Mouse (Mus musculus): ENCODE data around the gene Col4a2. TPM values are rescaled to one million over a fixed set of nuclear protein-coding genes. Genes with fewer than 3 reads are reported as not detected.

Col4a2 gene
- polyA plus RNA-seq, 1 experiment from 2014 or later, result 47.2 TPM

DNA sequence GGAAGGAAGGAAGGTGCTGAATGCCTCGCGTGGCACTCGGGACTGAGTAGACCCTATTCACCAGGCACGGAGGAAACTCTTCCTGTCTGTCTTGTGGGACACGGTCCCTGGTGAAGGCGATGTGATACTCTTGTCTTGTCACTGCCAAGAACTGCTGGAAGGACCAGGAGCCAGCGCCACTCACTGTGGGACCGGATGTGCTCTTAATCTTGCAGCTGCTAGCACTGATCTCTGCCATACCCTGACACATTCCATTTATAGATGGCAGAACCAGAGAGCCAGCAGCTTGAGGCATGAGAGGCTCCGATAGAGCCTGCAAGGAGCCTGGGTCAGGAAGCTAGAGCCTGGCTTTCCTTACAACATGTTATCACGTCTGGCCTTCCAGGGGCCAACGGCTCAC, 36.0 kb downstream of the Col4a2 start:
- DNase-seq (ENCODE audit: low spot score) (no peak), ATAC-seq (ENCODE audit: low FRiP score, low TSS enrichment) (no peak)
- WGBS, result 76% methylated on average over 11 of the region's 11 CpGs
- TF ChIP-seq EP300 (optimal IDR thresholded peaks at IDR 0.05) (no peak), CTCF (IDR thresholded peaks at IDR 0.05; ENCODE audit: low read depth) (no peak)
- H3K4me2 ChIP-seq (replicated peaks; ENCODE audit: low read depth), result no peak overlapping the region
- no peaks in the 10 kb centered on the region for H3K36me3 ChIP-seq (ENCODE audit: control insufficient read depth, insufficient read depth, low read length)
- 0 out of 2 replicates have a peak, but pooled peaks cover 3% of the 10 kb centered on the region for H3K4me1 ChIP-seq (replicated peaks; ENCODE audit: control insufficient read depth, insufficient read depth)
- no peak overlapping the region for H3K4me3 ChIP-seq (ENCODE audit: low read depth, low read length)
- H3K27me3 ChIP-seq (ENCODE audit: control insufficient read depth, insufficient read depth, low read length), result no peaks in the 10 kb centered on the region
- H3K27ac ChIP-seq (replicated peaks), result peak overlapping the region; percentile 35
- H3K9ac ChIP-seq (ENCODE audit: low read length), result no peak overlapping the region
- no peaks in the 10 kb centered on the region for H3K9me3 ChIP-seq (ENCODE audit: control insufficient read depth, low read length)

DNA sequence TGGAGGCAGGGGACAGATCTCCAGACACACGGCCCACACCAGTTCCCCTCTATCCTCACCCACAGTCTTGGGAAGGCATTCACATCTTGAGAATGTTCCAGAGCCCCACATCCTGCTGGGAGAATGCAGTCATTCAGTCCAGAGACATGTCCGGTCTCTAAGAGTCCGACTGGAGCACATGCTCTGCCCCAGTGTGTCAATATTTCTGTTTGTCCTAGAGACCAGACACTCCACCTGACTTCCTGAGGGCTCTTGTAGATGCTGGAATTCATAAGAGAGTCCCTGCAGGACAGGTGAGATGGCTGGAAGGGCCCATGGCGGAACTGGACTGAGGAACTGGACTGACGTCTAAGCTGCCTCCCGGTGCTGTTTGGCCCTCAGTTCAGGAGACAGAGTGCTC, 38.8 kb downstream of the Col4a2 start:
- TF ChIP-seq CTCF (IDR thresholded peaks at IDR 0.05; ENCODE audit: low read depth), result no peak
- TF ChIP-seq EP300 (optimal IDR thresholded peaks at IDR 0.05), result no peak
- Histone ChIP-seq H3K4me2 (replicated peaks; ENCODE audit: low read depth) (no peak overlapping the region), H3K9ac (ENCODE audit: low read length) (no peak overlapping the region), H3K27me3 (ENCODE audit: control insufficient read depth, insufficient read depth, low read length) (no peaks in the 10 kb centered on the region), H3K27ac (replicated peaks) (no peak overlapping the region), H3K4me1 (replicated peaks; ENCODE audit: control insufficient read depth, insufficient read depth) (0 out of 2 replicates have a peak, but pooled peaks cover 3% of the 10 kb centered on the region), H3K36me3 (ENCODE audit: control insufficient read depth, insufficient read depth, low read length) (no peaks in the 10 kb centered on the region), H3K4me3 (ENCODE audit: low read depth, low read length) (no peak overlapping the region), H3K9me3 (ENCODE audit: control insufficient read depth, low read length) (no peaks in the 10 kb centered on the region)
- ATAC-seq (ENCODE audit: low FRiP score, low TSS enrichment), result no peak
- WGBS, result 71% methylated on average over 6 of the region's 6 CpGs
- DNase-seq (ENCODE audit: low spot score), result no peak

DNA sequence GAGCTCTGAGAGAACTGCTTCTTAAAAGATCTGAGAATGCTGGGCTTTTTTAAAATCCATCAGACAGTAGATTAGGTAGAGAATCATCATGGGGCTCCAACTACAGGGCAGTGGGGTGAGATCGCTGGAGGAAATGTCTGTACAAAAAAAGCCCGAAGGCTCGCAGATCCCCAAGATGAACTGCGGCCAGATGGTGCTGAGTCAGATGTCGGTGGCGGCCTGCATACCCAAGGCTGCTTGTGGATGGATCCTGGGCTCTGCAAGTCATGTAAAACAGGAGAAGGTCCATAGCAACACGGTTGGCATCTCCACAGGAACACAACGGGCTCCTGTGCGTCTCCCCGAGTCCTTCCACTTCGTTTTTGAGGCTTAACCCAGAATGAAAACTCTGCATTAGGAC, 39.9 kb downstream of the Col4a2 start:
- Histone ChIP-seq H3K4me2 (replicated peaks; ENCODE audit: low read depth) (no peak overlapping the region), H3K9me3 (ENCODE audit: control insufficient read depth, low read length) (no peaks in the 10 kb centered on the region), H3K27me3 (ENCODE audit: control insufficient read depth, insufficient read depth, low read length) (no peaks in the 10 kb centered on the region), H3K9ac (ENCODE audit: low read length) (no peak overlapping the region), H3K27ac (replicated peaks) (no peak overlapping the region), H3K4me1 (replicated peaks; ENCODE audit: control insufficient read depth, insufficient read depth) (0 out of 2 replicates have a peak, but pooled peaks cover 3% of the 10 kb centered on the region), H3K36me3 (ENCODE audit: control insufficient read depth, insufficient read depth, low read length) (no peaks in the 10 kb centered on the region), H3K4me3 (ENCODE audit: low read depth, low read length) (no peak overlapping the region)
- DNase-seq (ENCODE audit: low spot score), result no peak
- 66% methylated on average over 11 of the region's 11 CpGs for WGBS
- no peak for ATAC-seq (ENCODE audit: low FRiP score, low TSS enrichment)
- TF ChIP-seq EP300 (optimal IDR thresholded peaks at IDR 0.05), result no peak
- TF ChIP-seq CTCF (IDR thresholded peaks at IDR 0.05; ENCODE audit: low read depth), result no peak

DNA sequence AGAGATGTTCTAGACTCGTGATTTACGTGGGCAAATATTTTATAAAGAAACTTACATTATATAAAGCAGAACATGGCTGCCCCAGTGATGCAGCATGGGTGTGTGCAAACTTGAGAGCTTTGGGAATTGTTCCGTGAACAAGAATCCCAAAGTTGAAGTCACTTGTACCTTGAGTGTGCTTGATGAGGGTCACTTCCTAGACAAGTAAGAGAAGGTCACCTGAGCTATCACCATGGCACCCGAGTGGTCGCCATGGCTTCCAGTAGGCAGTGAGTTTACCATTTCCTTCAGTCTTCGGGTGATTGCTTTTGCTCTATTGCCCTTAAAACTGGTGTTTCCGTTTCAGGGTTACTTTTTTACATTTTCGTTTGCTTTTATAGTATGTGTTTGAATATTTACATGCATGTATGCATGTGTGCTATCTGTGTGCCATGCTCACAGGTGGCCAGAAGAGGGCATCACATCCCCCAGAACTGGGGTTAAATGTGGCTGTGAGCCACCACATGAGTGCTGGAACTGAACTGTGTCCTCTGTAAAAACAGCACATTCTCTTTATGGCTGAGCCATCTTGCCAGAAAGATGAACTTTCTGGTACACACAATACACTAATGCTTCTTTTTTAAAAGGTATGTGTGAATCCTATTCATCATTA, 42.3 kb downstream of the Col4a2 start:
- Histone ChIP-seq H3K36me3 (ENCODE audit: control insufficient read depth, insufficient read depth, low read length) (no peaks in the 10 kb centered on the region), H3K27ac (replicated peaks) (no peak overlapping the region), H3K4me2 (replicated peaks; ENCODE audit: low read depth) (no peak overlapping the region), H3K27me3 (ENCODE audit: control insufficient read depth, insufficient read depth, low read length) (no peaks in the 10 kb centered on the region), H3K4me1 (replicated peaks; ENCODE audit: control insufficient read depth, insufficient read depth) (peaks cover 3% of the 10 kb centered on the region; the same call in 1 of the 2 replicates), H3K4me3 (ENCODE audit: low read depth, low read length) (no peak overlapping the region), H3K9ac (ENCODE audit: low read length) (no peak overlapping the region), H3K9me3 (ENCODE audit: control insufficient read depth, low read length) (no peaks in the 10 kb centered on the region)
- ATAC-seq (ENCODE audit: low FRiP score, low TSS enrichment) (no peak), DNase-seq (ENCODE audit: low spot score) (no peak)
- WGBS, result 91% methylated on average over 8 of the region's 8 CpGs
- TF ChIP-seq CTCF (IDR thresholded peaks at IDR 0.05; ENCODE audit: low read depth) (peak; percentile 51), EP300 (optimal IDR thresholded peaks at IDR 0.05) (no peak)

DNA sequence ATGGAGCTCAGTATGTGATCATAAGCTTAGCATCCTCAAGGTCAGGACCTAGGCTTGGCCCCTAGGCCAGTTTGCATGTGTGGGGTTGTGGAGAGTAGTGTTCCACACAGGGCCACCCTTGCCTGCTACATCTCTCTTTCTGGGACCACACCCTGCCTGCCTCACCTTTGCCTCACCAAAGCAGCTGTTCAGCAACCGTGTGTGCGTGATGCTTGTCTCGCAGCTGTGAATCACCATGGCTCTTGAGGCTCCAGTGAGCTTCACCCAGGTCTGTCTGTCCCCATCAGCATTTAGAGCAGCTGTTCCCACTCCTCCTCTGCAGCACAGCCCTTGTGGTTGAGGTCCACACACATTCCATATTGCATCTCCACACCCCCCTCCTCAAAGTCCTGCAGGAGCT, 43.3 kb downstream of the Col4a2 start:
- H3K27me3 ChIP-seq (ENCODE audit: control insufficient read depth, insufficient read depth, low read length), result no peaks in the 10 kb centered on the region
- H3K4me3 ChIP-seq (ENCODE audit: low read depth, low read length), result no peak overlapping the region
- no peaks in the 10 kb centered on the region for H3K36me3 ChIP-seq (ENCODE audit: control insufficient read depth, insufficient read depth, low read length)
- H3K4me2 ChIP-seq (replicated peaks; ENCODE audit: low read depth), result no peak overlapping the region
- TF ChIP-seq EP300 (optimal IDR thresholded peaks at IDR 0.05) (no peak), CTCF (IDR thresholded peaks at IDR 0.05; ENCODE audit: low read depth) (no peak)
- H3K4me1 ChIP-seq (replicated peaks; ENCODE audit: control insufficient read depth, insufficient read depth), result peaks cover 3% of the 10 kb centered on the region; the same call in 1 of the 2 replicates
- ATAC-seq (ENCODE audit: low FRiP score, low TSS enrichment) (peak; percentile 63), DNase-seq (ENCODE audit: low spot score) (no peak)
- H3K9ac ChIP-seq (ENCODE audit: low read length), result no peak overlapping the region
- 71% methylated on average over 3 of the region's 3 CpGs for WGBS
- 0 out of 2 replicates have a peak overlapping the region, but pooled peaks have one; percentile 2 for H3K27ac ChIP-seq (replicated peaks)
- H3K9me3 ChIP-seq (ENCODE audit: control insufficient read depth, low read length), result no peaks in the 10 kb centered on the region

DNA sequence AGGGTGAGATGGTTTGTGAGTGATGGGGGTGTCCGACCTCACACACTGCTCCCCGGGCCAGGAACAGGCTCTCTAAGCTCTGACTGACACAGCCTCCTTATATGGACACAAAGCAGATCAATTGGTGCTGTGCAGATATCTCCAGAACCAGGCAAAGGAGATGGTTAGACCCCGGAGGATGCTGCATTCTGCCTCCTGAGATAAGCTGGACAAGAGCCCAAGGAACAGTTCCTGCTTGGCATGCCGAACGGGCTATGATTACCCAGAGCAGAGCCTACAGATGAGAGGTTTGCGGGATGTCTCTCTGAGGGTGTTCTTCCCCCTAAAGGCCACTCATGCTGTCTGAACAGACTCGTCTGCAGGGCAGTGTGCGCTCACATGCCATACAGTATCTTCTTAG, 44.2 kb downstream of the Col4a2 start:
- no peak for TF ChIP-seq EP300 (optimal IDR thresholded peaks at IDR 0.05)
- TF ChIP-seq CTCF (IDR thresholded peaks at IDR 0.05; ENCODE audit: low read depth), result no peak
- H3K27ac ChIP-seq (replicated peaks), result peak overlapping the region; percentile 85; the same call in 1 of the 2 replicates
- H3K4me3 ChIP-seq (ENCODE audit: low read depth, low read length), result no peak overlapping the region
- H3K4me1 ChIP-seq (replicated peaks; ENCODE audit: control insufficient read depth, insufficient read depth), result peaks cover 3% of the 10 kb centered on the region; the same call in 1 of the 2 replicates
- ATAC-seq (ENCODE audit: low FRiP score, low TSS enrichment) (no peak), DNase-seq (ENCODE audit: low spot score) (no peak)
- WGBS, result 54% methylated on average over 8 of the region's 8 CpGs
- H3K27me3 ChIP-seq (ENCODE audit: control insufficient read depth, insufficient read depth, low read length), result no peaks in the 10 kb centered on the region
- no peak overlapping the region for H3K4me2 ChIP-seq (replicated peaks; ENCODE audit: low read depth)
- H3K36me3 ChIP-seq (ENCODE audit: control insufficient read depth, insufficient read depth, low read length), result no peaks in the 10 kb centered on the region
- H3K9ac ChIP-seq (ENCODE audit: low read length), result no peak overlapping the region
- no peaks in the 10 kb centered on the region for H3K9me3 ChIP-seq (ENCODE audit: control insufficient read depth, low read length)
